17 mouse cellular contexts compared by ENCODE assay signal in the genomic region with DNA sequence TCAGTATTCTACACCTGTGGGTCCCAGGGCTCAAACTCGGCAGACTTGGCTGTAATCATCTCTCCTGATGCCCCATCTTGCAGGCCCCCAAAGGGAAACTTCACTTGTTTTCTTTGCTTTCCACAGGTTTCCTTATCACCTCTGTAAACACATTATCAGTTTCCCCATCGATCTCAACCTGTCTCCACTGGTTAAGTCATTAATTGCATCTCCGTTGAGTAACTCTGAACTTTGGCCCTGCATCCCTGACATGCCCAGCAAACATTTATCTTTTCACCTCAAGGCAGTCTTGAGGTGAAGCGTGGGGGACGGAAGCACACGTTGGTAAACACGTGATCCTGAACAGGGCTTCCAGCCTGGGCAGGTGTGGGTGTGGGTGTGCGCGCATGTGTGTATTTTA. TPM values are rescaled to one million over a fixed set of nuclear protein-coding genes. Genes with fewer than 3 reads are reported as not detected.
DNase-seq lines count a peak whose midpoint lies in the region; ATAC-seq and TF ChIP-seq lines count a peak whose summit lies in the region.
"Had no signal": no experiment of that assay in that cellular context is flagged by ENCODE, and none has a peak within 500 bp of the region (broad histone marks: within the 10 kb centered on the region; RNA-seq: fewer than 3 reads in every experiment).

No protein-coding gene starts in this region.

- 93% methylated on average over 9 of the region's 9 CpGs for WGBS in midbrain, embryonic 11.5 days
- 89% methylated on average over 9 of the region's 9 CpGs for WGBS in midbrain, embryonic 16.5 days
- 63% methylated on average over 9 of the region's 9 CpGs for WGBS in liver, embryonic 13.5 days (ENCODE audit: insufficient replicate concordance)
- 25% methylated on average over 9 of the region's 9 CpGs for WGBS in small intestine, adult 2 months
- 78% methylated on average over 9 of the region's 9 CpGs for WGBS in limb, embryonic 10.5 days

- TF ChIP-seq CTCF in small intestine, adult 2 months (IDR thresholded peaks at IDR 0.05; ENCODE audit: extremely low read depth, insufficient read length, insufficient replicate concordance, low read depth, low read length): no peak

- DNase-seq in midbrain, embryonic 11.5 days (ENCODE audit: low spot score, missing footprints): peak; percentile 53
- DNase-seq in liver, embryonic 13.5 days: no peak
- no peak for DNase-seq in MN1 (ENCODE audit: low spot score)
- no peak for DNase-seq in left cerebral cortex, adult 9 months (ENCODE audit: low spot score in 2 of 2)
- DNase-seq in limb, embryonic 10.5 days (ENCODE audit: low spot score): no peak
- DNase-seq: adrenal gland, adult 2 months; adrenal gland, postnatal 25 days; cerebellum, adult 2 months; cerebellum, postnatal 10 days; gastrocnemius, postnatal 14 days had no signal

- no peaks in the 10 kb centered on the region for H3K4me1 ChIP-seq in midbrain, embryonic 11.5 days (ENCODE audit: control insufficient read depth, insufficient read depth, low read length)
- no peaks in the 10 kb centered on the region for H3K4me1 ChIP-seq in midbrain, embryonic 16.5 days (ENCODE audit: control insufficient read depth, insufficient read depth, low read length)
- H3K4me1 ChIP-seq in liver, embryonic 13.5 days (replicated peaks): no peaks in the 10 kb centered on the region
- peaks cover 25% of the 10 kb centered on the region for H3K4me1 ChIP-seq in small intestine, adult 2 months (ENCODE audit: control insufficient read depth, insufficient read depth, insufficient read length, low read length)
- peaks cover 14% of the 10 kb centered on the region for H3K4me1 ChIP-seq in limb, embryonic 10.5 days
- H3K4me1 ChIP-seq: forebrain, embryonic 15.5 days had no signal

- H3K9me3 ChIP-seq in midbrain, embryonic 11.5 days (ENCODE audit: control insufficient read depth, low read length): no peaks in the 10 kb centered on the region
- H3K9me3 ChIP-seq in midbrain, embryonic 16.5 days (replicated peaks; ENCODE audit: control insufficient read depth, low read length, poor library complexity, severe bottlenecking): peaks cover 7% of the 10 kb centered on the region; the same call in 1 of the 2 replicates
- H3K9me3 ChIP-seq in liver, embryonic 13.5 days (replicated peaks): peaks cover 5% of the 10 kb centered on the region; the same call in 1 of the 2 replicates
- peaks cover 5% of the 10 kb centered on the region for H3K9me3 ChIP-seq in limb, embryonic 10.5 days (replicated peaks)
- H3K9me3 ChIP-seq: forebrain, embryonic 15.5 days had no signal

- H3K27ac ChIP-seq in midbrain, embryonic 11.5 days (ENCODE audit: low read depth, low read length): no peak overlapping the region
- H3K27ac ChIP-seq in midbrain, embryonic 16.5 days (ENCODE audit: low read length): no peak overlapping the region
- H3K27ac ChIP-seq in liver, embryonic 13.5 days: no peak overlapping the region
- H3K27ac ChIP-seq in small intestine, adult 2 months (ENCODE audit: insufficient read depth, low read depth, low read length): peak overlapping the region; percentile 60
- H3K27ac ChIP-seq in limb, embryonic 10.5 days: no peak overlapping the region
- H3K27ac ChIP-seq: embryonic facial prominence, embryonic 10.5 days; forebrain, embryonic 15.5 days; hindbrain, embryonic 10.5 days; hindbrain, embryonic 14.5 days had no signal

- no peak overlapping the region for H3K4me3 ChIP-seq in midbrain, embryonic 11.5 days (ENCODE audit: low read depth, low read length)
- H3K4me3 ChIP-seq in midbrain, embryonic 16.5 days (ENCODE audit: low read depth, low read length): no peak overlapping the region
- no peak overlapping the region for H3K4me3 ChIP-seq in liver, embryonic 13.5 days (replicated peaks)
- no peak overlapping the region for H3K4me3 ChIP-seq in small intestine, adult 2 months (ENCODE audit: low read depth, low read length)
- H3K4me3 ChIP-seq in limb, embryonic 10.5 days: no peak overlapping the region
- H3K4me3 ChIP-seq: embryonic facial prominence, embryonic 10.5 days; forebrain, embryonic 15.5 days; heart, embryonic 12.5 days; hindbrain, embryonic 10.5 days had no signal

- no peaks in the 10 kb centered on the region for H3K27me3 ChIP-seq in midbrain, embryonic 11.5 days (ENCODE audit: control insufficient read depth, insufficient read depth, low read length)
- H3K27me3 ChIP-seq in midbrain, embryonic 16.5 days (ENCODE audit: control insufficient read depth, insufficient read depth, low read depth, low read length): no peaks in the 10 kb centered on the region
- H3K27me3 ChIP-seq in liver, embryonic 13.5 days: no peaks in the 10 kb centered on the region
- no peaks in the 10 kb centered on the region for H3K27me3 ChIP-seq in small intestine, adult 2 months (ENCODE audit: control insufficient read depth, insufficient read depth, low read length)
- no peaks in the 10 kb centered on the region for H3K27me3 ChIP-seq in limb, embryonic 10.5 days (ENCODE audit: low read depth, poor library complexity, severe bottlenecking)
- H3K27me3 ChIP-seq: forebrain, embryonic 15.5 days; heart, embryonic 12.5 days had no signal

- no peak for TF ChIP-seq POLR2A in small intestine, adult 2 months (IDR thresholded peaks at IDR 0.05; ENCODE audit: low read depth, low read length)

- H3K9ac ChIP-seq in midbrain, embryonic 11.5 days (ENCODE audit: low read length): no peak overlapping the region
- H3K9ac ChIP-seq in midbrain, embryonic 16.5 days (ENCODE audit: low read depth, low read length): no peak overlapping the region
- no peak overlapping the region for H3K9ac ChIP-seq in liver, embryonic 13.5 days
- H3K9ac ChIP-seq: forebrain, embryonic 15.5 days; heart, embryonic 12.5 days; hindbrain, embryonic 14.5 days had no signal

- H3K36me3 ChIP-seq in midbrain, embryonic 11.5 days (ENCODE audit: control insufficient read depth, insufficient read depth, low read length): no peaks in the 10 kb centered on the region
- H3K36me3 ChIP-seq in midbrain, embryonic 16.5 days (ENCODE audit: control insufficient read depth, insufficient read depth, low read length): no peaks in the 10 kb centered on the region
- no peaks in the 10 kb centered on the region for H3K36me3 ChIP-seq in liver, embryonic 13.5 days
- no peaks in the 10 kb centered on the region for H3K36me3 ChIP-seq in small intestine, adult 2 months (ENCODE audit: control insufficient read depth, insufficient read depth, low read length)
- H3K36me3 ChIP-seq in limb, embryonic 10.5 days: no peaks in the 10 kb centered on the region
- H3K36me3 ChIP-seq: embryonic facial prominence, embryonic 10.5 days; forebrain, embryonic 15.5 days; heart, embryonic 12.5 days; hindbrain, embryonic 10.5 days had no signal

- H3K4me2 ChIP-seq in midbrain, embryonic 11.5 days: no peak overlapping the region
- no peak overlapping the region for H3K4me2 ChIP-seq in midbrain, embryonic 16.5 days (ENCODE audit: low read length)
- 0 out of 2 replicates have a peak overlapping the region, but pooled peaks have one; percentile 7 for H3K4me2 ChIP-seq in liver, embryonic 13.5 days
- H3K4me2 ChIP-seq: forebrain, embryonic 15.5 days; heart, embryonic 12.5 days; hindbrain, embryonic 14.5 days had no signal

- ATAC-seq in midbrain, embryonic 11.5 days (ENCODE audit: low FRiP score): no peak
- ATAC-seq in midbrain, embryonic 16.5 days: no peak
- 0 out of 2 replicates have a peak, but pooled peaks have one; percentile 18 for ATAC-seq in liver, embryonic 13.5 days (ENCODE audit: low read depth)
- ATAC-seq: forebrain, embryonic 15.5 days had no signal

RNA-seq across cellular contexts. Expression of gene Cyp2u1, which starts 9.3 kb away (rescaled TPM):
- 1.1 and 1.9 TPM in 2 replicates for polyA plus RNA-seq in midbrain, embryonic 11.5 days (2014; fragmentation: Nextera tagmentation; extraction: Ambion mirVana)
- polyA plus RNA-seq in midbrain, embryonic 16.5 days (2015; fragmentation: Nextera tagmentation; extraction: Ambion mirVana): 7.7 and 8.1 TPM in 2 replicates
- polyA plus RNA-seq in liver, embryonic 13.5 days (2015; fragmentation: Nextera tagmentation; extraction: Ambion mirVana): 0.40 and 0.50 TPM in 2 replicates
- 1.3 and 21.0 TPM in 2 replicates for polyA plus RNA-seq in small intestine, adult 2 months (2012; rRNA removed)
- 0.72 and 1.1 TPM in 2 replicates for polyA plus RNA-seq in limb, embryonic 10.5 days (2016; fragmentation: Nextera tagmentation; extraction: Ambion mirVana)

RNA-seq across cellular contexts. Expression of gene Hadh, which starts 40.4 kb away (rescaled TPM):
- polyA plus RNA-seq in midbrain, embryonic 11.5 days (2014; fragmentation: Nextera tagmentation; extraction: Ambion mirVana): 66.5 and 71.6 TPM in 2 replicates
- polyA plus RNA-seq in midbrain, embryonic 16.5 days (2015; fragmentation: Nextera tagmentation; extraction: Ambion mirVana): 19.1 and 19.7 TPM in 2 replicates
- polyA plus RNA-seq in liver, embryonic 13.5 days (2015; fragmentation: Nextera tagmentation; extraction: Ambion mirVana): 79.6 and 100 TPM in 2 replicates
- 118 and 314 TPM in 2 replicates for polyA plus RNA-seq in small intestine, adult 2 months (2012; rRNA removed)
- polyA plus RNA-seq in limb, embryonic 10.5 days (2016; fragmentation: Nextera tagmentation; extraction: Ambion mirVana): 80.6 and 86.0 TPM in 2 replicates
